Mouse (Mus musculus) cerebellum, adult 2 months (tissue): ENCODE measurements around the gene Fam3b.

Experiments
- CTCF ChIP-seq: fragments of 200-500 bp; IDR thresholded peaks from 2 replicates; pipeline ENCODE4 v1.5.1; 2011; ENCODE audit warnings: low read depth, mild to moderate bottlenecking, control low read depth, low read length, moderate library complexity, borderline replicate concordance; ENCODE audit not compliant: insufficient read depth
- POLR2A ChIP-seq: fragments of 200-500 bp; IDR thresholded peaks from 2 replicates; pipeline ENCODE4 v1.6.1; 2011; ENCODE audit warnings: low read length, control low read depth, borderline replicate concordance; ENCODE audit not compliant: insufficient read depth

- TF ChIP-seq POLR2A (no peak), CTCF (peak; percentile 28; the same call in 1 of the 2 replicates)
These were observed 48.2 kb downstream of the Fam3b start for GRCm38 (mm10) chr16:97466182-97466957.
